Mouse (Mus musculus) lung, embryonic 14.5 days (tissue): ENCODE data around the gene Commd4. TPM values are rescaled to one million over a fixed set of nuclear protein-coding genes. Genes with fewer than 3 reads are reported as not detected.

Experiments
- ATAC-seq: fragments of 200-750 bp; cut with Nextera tagmentation; 2 replicates; pipeline ENCODE4 v1.8.0; 2017; ENCODE audit warnings: mild to moderate bottlenecking, moderate TSS enrichment, moderate library complexity; ENCODE audit not compliant: insufficient read depth
- DNase-seq: peaks from one replicate; pipeline ENCODE4 v3.0.0-alpha.2; 2015
- H3K27ac ChIP-seq: fragments of 300-500 bp; sonication (generic); 2 replicates; pipeline ENCODE4 v1.5.1; 2014; ENCODE audit warnings: low read depth, mild to moderate bottlenecking, moderate library complexity
- H3K27me3 ChIP-seq: fragments of 300-500 bp; sonication (generic); 2 replicates; pipeline ENCODE4 v1.6.1; 2014; ENCODE audit warnings: low read length, control low read depth; ENCODE audit not compliant: insufficient read depth
- H3K36me3 ChIP-seq: fragments of 300-500 bp; sonication (generic); 2 replicates; pipeline ENCODE4 v1.6.1; 2014; ENCODE audit warnings: control low read depth; ENCODE audit not compliant: insufficient read depth
- H3K4me1 ChIP-seq: fragments of 300-500 bp; sonication (generic); 2 replicates; pipeline ENCODE4 v1.6.1; 2014; ENCODE audit warnings: antibody characterized with exemption, control low read depth; ENCODE audit not compliant: insufficient read depth
- H3K4me2 ChIP-seq: fragments of 300-500 bp; sonication (generic); 2 replicates; pipeline ENCODE4 v1.6.1; 2014; ENCODE audit warnings: mild to moderate bottlenecking
- H3K4me3 ChIP-seq: fragments of 300-500 bp; sonication (generic); 2 replicates; pipeline ENCODE4 v1.5.1; 2014; ENCODE audit warnings: low read depth, low read length
- H3K9ac ChIP-seq: fragments of 300-500 bp; sonication (generic); 2 replicates; pipeline ENCODE4 v1.6.1; 2014
- H3K9me3 ChIP-seq: fragments of 300-500 bp; sonication (generic); 2 replicates; pipeline ENCODE4 v1.6.1; 2016; ENCODE audit warnings: low read depth, low read length, control low read depth
- CTCF ChIP-seq: IDR thresholded peaks from 2 replicates; pipeline ENCODE4 v1.5.1; 2016; ENCODE audit warnings: antibody characterized with exemption, low read depth
- WGBS: fragments of 180-500 bp; shearing (Covaris S2); extraction: QIAGEN DNeasy Blood & Tissue Kit; methylation state at CpG from one replicate; pipeline ENCODE4 v1.1.7; 2014; 5-methylcytosine and 5-hydroxymethylcytosine counted together
- polyA plus RNA-seq: library from polyadenylated mRNA; unstranded; fragments of >200 nt; fragmentation: Nextera tagmentation; extraction: Ambion mirVana; gene quantifications from 2 replicates; pipeline ENCODE4 v1.2.1, GENCODE M21; 2014

Commd4 gene
- polyA plus RNA-seq, 1 experiment from 2014 or later = 78.5 TPM

GRCm38 (mm10) chr9:57150192-57150591, 7.9 kb downstream of the Commd4 start:
- Histone ChIP-seq H3K4me3 (no peak overlapping the region), H3K4me1 (0 out of 2 replicates have a peak, but pooled peaks cover 4% of the 10 kb centered on the region), H3K4me2 (no peak overlapping the region), H3K9me3 (no peaks in the 10 kb centered on the region), H3K36me3 (0 out of 2 replicates have a peak, but pooled peaks cover 3% of the 10 kb centered on the region), H3K9ac (no peak overlapping the region), H3K27me3 (no peaks in the 10 kb centered on the region), H3K27ac (no peak overlapping the region)
- 78% methylated on average over 5 of the region's 5 CpGs for WGBS
- TF ChIP-seq CTCF = no peak
- ATAC-seq (no peak), DNase-seq (no peak)

- DNase-seq = no peak
- 0 out of 2 replicates have a peak, but pooled peaks cover 4% of the 10 kb centered on the region for H3K4me1 ChIP-seq
- WGBS = 67% methylated on average over 6 of the region's 6 CpGs
- H3K27me3 ChIP-seq = no peaks in the 10 kb centered on the region
- H3K36me3 ChIP-seq = peaks cover 8% of the 10 kb centered on the region; the same call in 1 of the 2 replicates
- TF ChIP-seq CTCF = no peak
- H3K27ac ChIP-seq = no peak overlapping the region
- H3K4me2 ChIP-seq = peak overlapping the region; percentile 78
- H3K9me3 ChIP-seq = no peaks in the 10 kb centered on the region
- peak overlapping the region; percentile 63; the same call in 1 of the 2 replicates for H3K9ac ChIP-seq
- no peak for ATAC-seq
- H3K4me3 ChIP-seq = peak overlapping the region; percentile 48
Measured at GRCm38 (mm10) chr9:57149021-57149420, 9.1 kb downstream of the Commd4 start.

- under 1% methylated on average over 27 of the region's 27 CpGs for WGBS
- ATAC-seq (peak; percentile 91), DNase-seq (peak; percentile 93)
- Histone ChIP-seq H3K9ac (peak within 1 kb of the TSS; percentile 63), H3K27me3 (no peaks in the 10 kb centered on the region), H3K4me3 (peak within 1 kb of the TSS; percentile 48), H3K36me3 (peaks cover 8% of the 10 kb centered on the region; the same call in 1 of the 2 replicates), H3K27ac (peak within 1 kb of the TSS; percentile 86), H3K4me2 (peak within 1 kb of the TSS; percentile 78), H3K4me1 (0 out of 2 replicates have a peak, but pooled peaks cover 4% of the 10 kb centered on the region), H3K9me3 (no peaks in the 10 kb centered on the region)
- TF ChIP-seq CTCF = 0 out of 2 replicates have a peak, but pooled peaks have one; percentile 13
Measured at GRCm38 (mm10) chr9:57148144-57148878, 9.8 kb downstream of the Commd4 start, which contains the start of gene Neil1. TSS of gene Neil1 (minus strand) at chr9:57148305.

GRCm38 (mm10) chr9:57147205-57148143, 10.7 kb downstream of the Commd4 start:
- Histone ChIP-seq H3K27me3 (no peaks in the 10 kb centered on the region), H3K27ac (peak overlapping the region; percentile 86), H3K9ac (peak overlapping the region; percentile 63), H3K4me2 (peak overlapping the region; percentile 78), H3K36me3 (peaks cover 8% of the 10 kb centered on the region; the same call in 1 of the 2 replicates), H3K4me1 (0 out of 2 replicates have a peak, but pooled peaks cover 4% of the 10 kb centered on the region), H3K4me3 (peak overlapping the region; percentile 48), H3K9me3 (no peaks in the 10 kb centered on the region)
- 5% methylated on average over 19 of the region's 19 CpGs for WGBS
- TF ChIP-seq CTCF = no peak
- ATAC-seq = peak; percentile 36; the same call in 1 of the 2 replicates
- no peak for DNase-seq

- Histone ChIP-seq H3K9me3 (no peaks in the 10 kb centered on the region), H3K36me3 (peaks cover 15% of the 10 kb centered on the region; the same call in 1 of the 2 replicates), H3K4me2 (peak overlapping the region; percentile 78), H3K9ac (no peak overlapping the region), H3K27ac (no peak overlapping the region), H3K27me3 (no peaks in the 10 kb centered on the region), H3K4me3 (0 out of 2 replicates have a peak overlapping the region, but pooled peaks have one; percentile 48), H3K4me1 (0 out of 2 replicates have a peak, but pooled peaks cover 4% of the 10 kb centered on the region)
- TF ChIP-seq CTCF = no peak
- ATAC-seq (no peak), DNase-seq (no peak)
- WGBS = 82% methylated on average over 17 of the region's 17 CpGs
Measured at GRCm38 (mm10) chr9:57146451-57147066, 11.6 kb downstream of the Commd4 start.

GRCm38 (mm10) chr9:57144830-57145229, 13.3 kb downstream of the Commd4 start:
- WGBS = 89% methylated on average over 8 of the region's 8 CpGs
- H3K27ac ChIP-seq = no peak overlapping the region
- H3K4me1 ChIP-seq = 0 out of 2 replicates have a peak, but pooled peaks cover 4% of the 10 kb centered on the region
- peaks cover 32% of the 10 kb centered on the region; the same call in 1 of the 2 replicates for H3K36me3 ChIP-seq
- no peak overlapping the region for H3K4me3 ChIP-seq
- no peak for TF ChIP-seq CTCF
- H3K4me2 ChIP-seq = no peak overlapping the region
- H3K9me3 ChIP-seq = no peaks in the 10 kb centered on the region
- H3K9ac ChIP-seq = no peak overlapping the region
- ATAC-seq (no peak), DNase-seq (no peak)
- no peaks in the 10 kb centered on the region for H3K27me3 ChIP-seq
